Mouse (Mus musculus) ZHBTc4 (cell line): ENCODE results near the gene Chpf.

Experiments used
- DNase-seq: peaks from one replicate; pipeline ENCODE4 v3.0.0-alpha.2; 2011; ENCODE audit warnings: low read depth, low spot score

The Chpf gene

DNA sequence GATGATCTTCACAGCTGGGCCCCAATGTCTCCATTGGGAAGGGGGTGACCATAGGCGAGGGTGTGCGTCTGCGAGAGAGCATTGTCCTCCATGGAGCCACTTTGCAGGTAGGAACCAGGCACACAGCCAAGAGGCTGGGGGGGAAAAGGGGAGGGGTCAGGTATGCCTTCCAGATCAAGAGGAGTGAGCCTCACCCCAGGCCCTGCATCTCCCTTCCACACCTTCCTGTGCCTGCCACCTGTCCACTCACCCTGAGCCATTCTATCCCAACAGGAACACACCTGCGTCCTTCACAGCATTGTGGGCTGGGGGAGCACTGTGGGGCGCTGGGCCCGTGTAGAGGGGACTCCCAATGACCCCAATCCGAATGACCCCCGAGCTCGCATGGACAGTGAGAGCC, 36.9 kb downstream of the Chpf start:
- no peak for DNase-seq

DNA sequence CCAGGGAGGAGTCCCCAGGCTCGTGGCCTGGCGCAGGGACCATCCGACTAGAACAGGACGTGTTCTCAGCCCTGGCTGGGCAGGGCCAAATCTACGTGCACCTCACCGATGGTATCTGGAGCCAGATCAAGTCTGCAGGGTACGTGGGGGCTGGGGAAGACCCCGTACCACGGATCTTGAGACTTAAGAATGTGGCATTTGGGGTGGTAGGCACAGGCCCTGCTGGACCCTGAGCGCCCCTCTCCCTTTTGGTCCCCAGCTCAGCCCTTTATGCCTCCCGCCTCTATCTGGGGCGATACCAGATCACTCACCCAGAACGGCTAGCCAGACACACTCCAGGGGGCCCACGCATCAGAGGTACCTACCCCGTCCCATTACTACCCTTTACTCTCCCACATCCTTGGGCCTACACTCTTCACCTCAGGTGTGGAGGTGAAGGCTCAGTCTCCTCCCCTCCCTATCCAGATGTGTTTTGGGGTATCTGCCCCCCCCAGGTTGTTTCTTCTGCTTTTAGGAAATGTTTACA, 37.6 kb downstream of the Chpf start:
- no peak for DNase-seq

DNA sequence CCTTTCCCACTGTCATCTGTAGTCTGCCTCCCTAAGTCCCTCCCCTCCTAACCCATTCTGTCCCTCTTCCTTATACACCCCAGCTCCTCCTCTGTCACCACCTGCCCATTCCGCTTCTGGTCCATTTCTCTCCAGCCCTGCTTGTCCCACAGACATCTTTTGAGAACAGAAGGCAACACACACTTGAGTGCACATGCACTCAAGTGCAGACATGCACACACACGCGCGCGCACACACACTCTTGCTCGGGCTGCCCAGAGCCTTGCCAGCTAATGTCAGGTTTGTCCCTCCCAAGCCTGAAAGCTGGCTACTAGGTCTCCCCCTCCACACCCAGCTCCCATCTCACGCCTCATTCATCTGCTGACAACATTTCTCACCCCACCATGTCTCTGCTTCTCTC, 38.4 kb downstream of the Chpf start:
- DNase-seq: no peak

- DNase-seq: no peak
Measured at GRCm38 (mm10) chr1:75438782-75439181, 40.3 kb downstream of the Chpf start.

GRCm38 (mm10) chr1:75435475-75436328, 43.4 kb downstream of the Chpf start, which contains the start of gene Gmppa:
Gene Gmppa, plus strand, starts transcription at chr1:75435930.
- peak; percentile 92 for DNase-seq

- DNase-seq: peak; percentile 90
Measured at GRCm38 (mm10) chr1:75425796-75426471, 53.2 kb downstream of the Chpf start.
